Mouse (Mus musculus) yolk sac, embryonic 10.5 days (tissue): ENCODE measurements at regions not wholly inside any gene's neighbourhood (a gene's known extent, or its start where the extent isn't known, plus 50 kb on each side); places are given as distances from the start of the nearest gene placed in this dataset.

ENCODE experiments used
- DNase-seq: peaks from one replicate; pipeline ENCODE4 v3.0.0-alpha.2; 2017; ENCODE audit warnings: low spot score

DNA sequence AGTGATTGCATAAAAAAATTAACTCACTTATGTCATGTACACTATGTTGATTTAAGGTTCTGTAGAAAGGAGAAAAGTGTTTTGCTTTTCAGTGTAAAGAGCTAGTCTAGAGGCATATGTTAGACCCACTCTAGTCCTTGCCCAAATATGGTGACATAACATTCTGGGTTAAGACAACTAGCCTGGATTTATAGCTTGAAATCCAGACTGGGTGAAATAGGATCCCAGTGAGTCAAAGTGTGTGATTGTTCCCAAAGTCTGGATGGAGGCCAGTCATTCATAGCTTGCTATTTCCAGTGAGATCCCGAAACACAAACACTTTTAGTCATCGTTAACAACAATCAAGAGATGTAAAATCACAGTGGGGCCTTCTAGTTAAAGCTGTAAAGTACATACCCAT is 110.5 kb upstream of the Fn1 start:
- DNase-seq, result no peak

DNA sequence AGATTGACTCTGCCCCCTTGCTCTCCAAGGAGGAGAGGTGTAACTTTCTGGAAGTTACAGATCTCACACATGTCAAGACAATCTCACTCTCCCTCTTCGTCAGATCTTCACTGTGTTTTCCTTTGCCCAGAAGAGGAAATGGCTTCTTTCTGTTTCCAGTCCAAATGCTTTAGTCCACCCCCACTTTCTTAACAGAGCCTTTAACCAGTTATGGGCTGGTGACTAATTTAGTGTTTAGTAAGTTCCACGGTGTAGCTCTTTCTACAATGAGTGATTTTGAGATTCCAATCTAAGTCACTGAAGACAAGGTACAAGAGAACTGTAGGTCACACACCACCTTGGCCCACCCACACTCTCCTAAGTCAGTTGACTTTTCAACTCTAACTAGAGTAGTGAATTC is 107.3 kb upstream of the Fn1 start:
- DNase-seq, result no peak

DNA sequence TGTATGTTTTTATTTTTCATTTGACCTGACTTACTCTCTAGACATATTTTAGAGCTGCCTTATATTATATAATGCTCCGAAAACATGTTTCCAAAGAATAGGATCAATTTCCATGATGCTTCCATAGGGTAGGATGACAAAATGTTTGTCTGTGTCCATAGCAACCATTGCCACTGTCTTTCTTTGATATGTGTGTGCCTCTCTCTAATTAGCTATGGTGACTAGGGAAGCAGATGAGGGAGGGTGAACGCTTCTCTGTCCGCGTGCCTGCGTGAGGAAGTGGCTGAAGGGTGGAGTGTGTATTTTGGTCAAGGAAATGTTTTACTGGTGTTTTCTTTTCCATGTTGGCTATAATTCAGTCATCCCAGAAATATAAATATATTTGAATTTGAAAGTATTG is 104.2 kb upstream of the Fn1 start:
- no peak for DNase-seq

DNA sequence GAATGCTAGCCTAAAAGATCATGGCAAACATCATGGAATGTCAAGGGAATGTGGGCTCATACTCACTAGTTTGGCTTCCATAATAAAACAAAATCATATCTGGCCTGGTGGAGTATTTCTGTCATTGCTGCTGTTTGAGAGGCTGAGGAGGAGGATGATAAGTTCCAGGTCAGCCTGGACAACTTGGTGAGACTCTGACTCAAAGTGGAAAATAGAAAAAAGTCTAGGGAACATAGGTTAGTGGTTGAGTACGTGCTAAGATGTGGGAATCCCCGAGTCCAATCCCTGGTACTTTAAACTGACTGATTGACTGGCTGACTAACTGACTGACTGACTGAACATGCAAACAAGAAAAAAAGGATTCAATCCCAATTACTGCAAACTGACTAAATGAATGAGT is 103.2 kb upstream of the Fn1 start:
- DNase-seq, result no peak

DNA sequence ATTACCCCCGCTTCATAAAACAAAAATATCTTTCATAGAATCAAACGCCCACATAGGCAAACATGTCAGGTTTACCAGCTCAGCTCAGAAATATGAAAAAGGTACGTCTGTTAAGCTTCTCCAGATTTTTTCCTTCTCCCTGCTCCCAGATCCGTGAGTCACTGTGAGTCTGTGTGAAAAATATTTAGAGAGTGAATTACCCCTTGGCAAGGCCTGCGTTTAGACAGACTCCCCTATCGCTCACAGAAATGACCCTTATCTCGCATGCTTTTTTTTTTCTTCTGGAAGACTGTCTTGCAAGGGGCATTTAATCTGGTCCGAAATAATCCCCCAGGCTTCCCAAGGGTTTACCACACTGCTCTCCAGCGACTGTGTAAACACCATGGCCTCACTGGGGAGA is 102.4 kb upstream of the Fn1 start:
- DNase-seq, result peak; percentile 40

GRCm38 (mm10) chr1:71752351-71752750 is 99.4 kb upstream of the Fn1 start:
- no peak for DNase-seq

DNA sequence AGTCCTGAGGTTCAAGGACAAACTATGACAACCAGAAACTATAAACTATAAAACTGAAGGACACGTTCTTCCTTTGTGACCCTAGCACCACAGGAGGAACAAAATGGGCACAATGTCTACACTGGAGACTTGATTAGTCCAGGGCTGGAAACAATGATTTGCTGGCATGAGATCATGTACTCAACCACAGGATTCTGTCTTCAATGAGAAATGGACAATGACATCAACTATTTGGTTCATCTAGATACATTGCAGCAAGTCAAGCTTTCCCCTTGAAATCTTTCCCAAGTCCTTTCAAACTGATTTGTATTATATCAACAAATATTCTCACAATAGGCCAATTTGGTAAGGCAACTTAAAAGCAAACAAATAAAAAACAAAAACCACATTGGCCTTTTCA is 98.6 kb upstream of the Fn1 start:
- no peak for DNase-seq

DNA sequence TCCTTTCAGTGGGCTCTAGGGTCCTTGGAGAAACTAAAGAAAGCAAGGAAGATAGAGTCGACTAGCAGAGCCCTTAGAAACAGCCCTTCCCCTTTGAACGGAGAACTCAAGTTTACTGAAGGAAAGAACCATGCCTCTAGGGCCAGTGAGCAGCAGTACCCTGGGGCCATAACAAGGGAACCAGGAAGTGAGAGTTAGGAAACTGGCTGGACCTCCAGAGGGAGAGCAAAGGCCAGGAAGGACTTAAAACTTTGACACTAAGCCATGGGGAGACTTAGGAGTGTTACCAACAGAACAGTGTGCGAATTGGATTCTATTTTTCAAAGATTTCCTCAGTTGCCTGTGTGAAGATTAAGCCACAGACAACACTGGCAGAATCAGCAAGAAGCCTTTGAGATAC is 82.6 kb upstream of the Fn1 start:
- no peak for DNase-seq

- peak; percentile 59 for DNase-seq
These were observed 78.6 kb upstream of the Fn1 start for GRCm38 (mm10) chr1:71731623-71732022.

DNA sequence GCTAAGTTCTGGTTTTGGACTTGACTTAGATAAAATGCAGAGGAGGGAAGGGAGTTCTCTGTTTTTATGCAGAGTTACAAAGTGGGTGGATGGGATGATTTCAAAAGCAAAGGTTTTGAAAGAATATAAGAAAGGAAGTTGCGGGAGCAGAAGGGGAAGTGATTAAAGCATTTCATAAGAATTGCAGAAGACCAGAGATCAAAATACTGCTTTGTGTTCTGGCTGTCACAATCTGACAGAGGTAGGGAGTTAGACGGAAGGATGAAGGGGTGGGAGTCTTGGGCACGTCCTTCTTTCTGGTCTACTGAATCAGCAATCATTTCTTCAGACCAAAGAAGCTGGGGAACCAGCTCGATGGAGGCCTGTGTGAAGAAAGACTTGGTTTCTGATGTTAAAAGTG is 78.0 kb upstream of the Fn1 start:
- DNase-seq, result no peak

GRCm38 (mm10) chr1:71728852-71729347 is 75.9 kb upstream of the Fn1 start:
- peak; percentile 51 for DNase-seq

DNA sequence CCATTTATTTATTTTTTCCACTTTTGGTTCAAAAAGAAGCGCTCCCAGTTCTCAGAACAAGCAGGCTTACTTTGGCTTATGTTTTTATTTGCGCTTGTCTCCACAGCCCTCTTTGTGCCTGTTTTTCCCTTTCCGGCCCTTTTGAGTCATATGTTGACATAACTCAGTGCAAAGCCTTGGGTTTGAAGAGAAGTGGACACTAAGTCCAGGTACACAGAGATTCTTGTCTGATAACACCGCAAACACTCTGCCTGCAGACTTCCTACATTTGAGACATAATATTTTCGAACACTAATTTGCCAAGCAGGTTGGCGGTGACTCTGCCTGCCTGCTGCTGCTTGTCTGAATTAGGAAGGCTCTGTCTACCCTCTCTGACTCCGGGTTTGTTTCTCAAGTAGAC is 70.8 kb upstream of the Fn1 start:
- peak; percentile 61 for DNase-seq

- no peak for DNase-seq
These were observed 70.0 kb upstream of the Fn1 start for GRCm38 (mm10) chr1:71723039-71723397.

DNA sequence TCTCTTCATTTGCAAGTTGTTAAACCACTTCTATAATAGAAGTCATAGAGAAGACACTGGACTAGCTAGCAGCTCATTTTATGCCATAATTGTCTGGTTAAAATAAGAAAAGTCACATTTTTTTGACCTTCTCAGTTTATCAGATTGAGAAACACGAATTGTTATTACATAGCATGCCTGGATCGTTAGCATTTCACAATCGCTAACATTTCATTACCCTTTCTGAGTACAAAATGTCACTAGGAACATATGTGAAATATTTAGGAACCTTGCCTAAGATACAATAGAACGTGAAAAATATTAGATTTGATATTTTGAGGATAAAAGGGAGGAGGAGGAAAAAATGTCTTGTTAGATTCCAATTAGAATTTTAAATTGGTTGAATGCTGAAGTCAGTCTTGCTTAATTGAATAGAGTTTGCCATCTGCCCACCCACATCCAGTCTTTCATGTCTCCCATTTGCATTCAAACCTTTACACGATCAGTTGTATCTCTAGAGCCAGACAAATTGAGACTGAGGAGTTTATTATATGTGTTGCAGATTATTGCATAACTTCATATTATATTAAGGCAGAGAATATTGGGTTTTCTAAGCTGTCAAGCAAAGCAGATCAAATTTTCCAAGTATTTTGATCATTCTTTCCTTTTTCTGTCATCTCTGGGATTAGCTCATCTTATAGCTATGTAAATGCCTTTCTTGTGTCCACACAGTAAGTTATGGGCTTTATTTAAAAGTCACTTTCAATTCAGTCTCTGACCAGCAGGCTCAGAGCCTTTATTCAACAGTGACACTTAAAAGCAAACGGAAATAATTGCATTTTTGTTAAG is 69.4 kb upstream of the Fn1 start:
- no peak for DNase-seq
